8 mouse cellular contexts compared by ENCODE assay signal in genomic region chr12:79297884-79298636, GRCm38 (mm10). TPM values are rescaled to one million over a fixed set of nuclear protein-coding genes. Genes with fewer than 3 reads are reported as not detected.
DNase-seq lines count a peak whose midpoint lies in the region; ATAC-seq and TF ChIP-seq lines count a peak whose summit lies in the region.

No protein-coding gene starts in this region.

- H3K4me3 ChIP-seq in C2C12 (ENCODE audit: insufficient read depth, poor library complexity, severe bottlenecking): peak overlapping the region; percentile 67
- H3K4me3 ChIP-seq in forebrain, embryonic 16.5 days (replicated peaks; ENCODE audit: low read length): peak overlapping the region; percentile 65; the same call in 1 of the 2 replicates
- H3K4me3 ChIP-seq in liver, postnatal 0 days (ENCODE audit: low read depth, low read length): peak overlapping the region; percentile 77

- H3K4me1 ChIP-seq in forebrain, embryonic 16.5 days (replicated peaks; ENCODE audit: control insufficient read depth, insufficient read depth, low read length): peaks cover 17% of the 10 kb centered on the region
- H3K4me1 ChIP-seq in liver, postnatal 0 days (ENCODE audit: insufficient read depth): peaks cover 17% of the 10 kb centered on the region

- TF ChIP-seq CTCF in C2C12 (IDR thresholded peaks at IDR 0.05; ENCODE audit: control insufficient read depth, insufficient read depth, insufficient read length): no peak
- TF ChIP-seq CTCF in liver, postnatal 0 days (IDR thresholded peaks at IDR 0.05; ENCODE audit: low read depth): no peak

- no peaks in the 10 kb centered on the region for H3K79me3 ChIP-seq in C2C12 (ENCODE audit: low read depth)

- intact Hi-C loops in left cerebral cortex, postnatal 4 days (cut with DNase I): no loop called here

- peak overlapping the region; percentile 18 for H3ac ChIP-seq in C2C12 (ENCODE audit: control insufficient read depth, insufficient read length, low read depth)

- no peak for ATAC-seq in forebrain, embryonic 16.5 days
- no peak for ATAC-seq in liver, postnatal 0 days

- WGBS in forebrain, embryonic 16.5 days: 12% methylated on average over 15 of the region's 15 CpGs
- WGBS in liver, postnatal 0 days (ENCODE audit: insufficient replicate concordance): 6% methylated on average over 15 of the region's 15 CpGs

- DNase-seq in embryo, embryonic 10.5 days (ENCODE audit: low spot score): peak; percentile 38
- DNase-seq in embryo, embryonic 10 days (ENCODE audit: low spot score): no peak
- no peak for DNase-seq in liver, postnatal 0 days
- DNase-seq in left cerebral cortex, postnatal 4 days: no peak
- DNase-seq in retina, postnatal 1 day: no peak
- no peak for DNase-seq in frontal cortex, postnatal 36 days (ENCODE audit: low spot score in 2 of 2)

- H3K4me2 ChIP-seq in forebrain, embryonic 16.5 days (ENCODE audit: low read length): peak overlapping the region; percentile 90
- H3K4me2 ChIP-seq in liver, postnatal 0 days (ENCODE audit: low read depth, low read length): peak overlapping the region; percentile 97

- H3K27me3 ChIP-seq in C2C12 (ENCODE audit: control insufficient read depth, insufficient read depth, insufficient read length): no peaks in the 10 kb centered on the region
- H3K27me3 ChIP-seq in forebrain, embryonic 16.5 days (replicated peaks; ENCODE audit: control insufficient read depth, insufficient read depth, low read length): no peaks in the 10 kb centered on the region
- H3K27me3 ChIP-seq in liver, postnatal 0 days (ENCODE audit: insufficient read depth, low read length): no peaks in the 10 kb centered on the region

- peaks cover 9% of the 10 kb centered on the region for H3K36me3 ChIP-seq in C2C12 (ENCODE audit: control insufficient read depth, insufficient read depth)
- no peaks in the 10 kb centered on the region for H3K36me3 ChIP-seq in forebrain, embryonic 16.5 days (ENCODE audit: control insufficient read depth, insufficient read depth)
- H3K36me3 ChIP-seq in liver, postnatal 0 days (replicated peaks; ENCODE audit: insufficient read depth, low read length): no peaks in the 10 kb centered on the region

- no peak overlapping the region for H3K27ac ChIP-seq in forebrain, embryonic 16.5 days (ENCODE audit: low read length)
- H3K27ac ChIP-seq in liver, postnatal 0 days (ENCODE audit: low read depth): peak overlapping the region; percentile 24; the same call in 1 of the 2 replicates

- no peak for TF ChIP-seq EP300 in liver, postnatal 0 days (IDR thresholded peaks at IDR 0.05; ENCODE audit: low read depth)

- peaks cover 8% of the 10 kb centered on the region for H3K79me2 ChIP-seq in C2C12 (ENCODE audit: control insufficient read depth, insufficient read depth)

- H3K9me3 ChIP-seq in forebrain, embryonic 16.5 days (ENCODE audit: control insufficient read depth, low read length): no peaks in the 10 kb centered on the region
- no peaks in the 10 kb centered on the region for H3K9me3 ChIP-seq in liver, postnatal 0 days (ENCODE audit: low read length)

- no peak overlapping the region for H3K9ac ChIP-seq in forebrain, embryonic 16.5 days (replicated peaks; ENCODE audit: low read depth, low read length)
- peak overlapping the region; percentile 80 for H3K9ac ChIP-seq in liver, postnatal 0 days (replicated peaks)

TF ChIP-seq in C2C12, 6 proteins besides CTCF, POLR2A, EP300 and RAD21:
- TF ChIP-seq USF1 (IDR thresholded peaks at IDR 0.05; ENCODE audit: low read depth) (no peak), MYOD1 (IDR thresholded peaks at IDR 0.05; ENCODE audit: control insufficient read depth, insufficient read length, low read depth) (no peak), FOSL1 (IDR thresholded peaks at IDR 0.05; ENCODE audit: insufficient read depth, low read length, poor library complexity, severe bottlenecking) (no peak), MAX (IDR thresholded peaks at IDR 0.05) (no peak), CEBPB (IDR thresholded peaks at IDR 0.05; ENCODE audit: low read depth) (no peak), MYOG (IDR thresholded peaks at IDR 0.05; ENCODE audit: control insufficient read depth, extremely low read depth, insufficient read length) (no peak)
TF ChIP-seq in C2C12: peak in this region for 0.

RNA-seq across cellular contexts. Expression of gene Rad51b, which starts 1.0 kb away (rescaled TPM):
- polyA plus RNA-seq in C2C12 (2012; fragmentation: generic; extraction: Trizol): 1.3 TPM
- polyA plus RNA-seq in forebrain, embryonic 16.5 days (2015; fragmentation: Nextera tagmentation; extraction: Ambion mirVana): 2.6 and 2.7 TPM in 2 replicates
- 2.5 TPM in 2 replicates for polyA plus RNA-seq in liver, postnatal 0 days (2015; fragmentation: Nextera tagmentation; extraction: Ambion mirVana)
- under 1 TPM; 0.56 to 0.84 TPM for total RNA-seq in left cerebral cortex, postnatal 4 days (2021)

RNA-seq across cellular contexts. Expression of gene Zfyve26, which starts 2.0 kb away (rescaled TPM):
- 6.4 TPM for polyA plus RNA-seq in C2C12 (2012; fragmentation: generic; extraction: Trizol)
- 11.5 and 14.8 TPM in 2 replicates for polyA plus RNA-seq in forebrain, embryonic 16.5 days (2015; fragmentation: Nextera tagmentation; extraction: Ambion mirVana)
- polyA plus RNA-seq in liver, postnatal 0 days (2015; fragmentation: Nextera tagmentation; extraction: Ambion mirVana): 4.2 and 4.8 TPM in 2 replicates
- total RNA-seq in left cerebral cortex, postnatal 4 days (2021): 10 to 100 TPM; 23.1 to 26.3 TPM
